Mouse (Mus musculus) thymus, adult 18-20 months (tissue): ENCODE measurements around the gene Serpinb1a.

Experiments
- DNase-seq, 2 experiments: peaks; one replicate each; pipeline ENCODE4 v3.0.0; 2022; ENCODE audit warnings: mixed read lengths in 2 of 2

Gene Serpinb1a

GRCm38 (mm10) chr13:32794619-32795018 lies 56.4 kb downstream of the Serpinb1a start:
- DNase-seq: no peak
